Mouse (Mus musculus) lung, adult 2 months (tissue): ENCODE data around the gene Mynn.
"Not testable (repeated sequence)": the region's sequence is repeated elsewhere in the genome, so short reads cannot be mapped to it uniquely, and the experiment has no call there.

Source experiments
- CTCF ChIP-seq: fragments of 200-500 bp; IDR thresholded peaks from 2 replicates; pipeline ENCODE4 v1.5.1; 2011; ENCODE audit warnings: mild to moderate bottlenecking, low read length, control low read depth; ENCODE audit not compliant: insufficient read depth
- POLR2A ChIP-seq: fragments of 200-500 bp; IDR thresholded peaks from 2 replicates; pipeline ENCODE4 v1.6.1; 2011; ENCODE audit warnings: low read depth, mild to moderate bottlenecking, control low read depth, low read length, borderline replicate concordance; ENCODE audit errors: extremely low read depth

DNA sequence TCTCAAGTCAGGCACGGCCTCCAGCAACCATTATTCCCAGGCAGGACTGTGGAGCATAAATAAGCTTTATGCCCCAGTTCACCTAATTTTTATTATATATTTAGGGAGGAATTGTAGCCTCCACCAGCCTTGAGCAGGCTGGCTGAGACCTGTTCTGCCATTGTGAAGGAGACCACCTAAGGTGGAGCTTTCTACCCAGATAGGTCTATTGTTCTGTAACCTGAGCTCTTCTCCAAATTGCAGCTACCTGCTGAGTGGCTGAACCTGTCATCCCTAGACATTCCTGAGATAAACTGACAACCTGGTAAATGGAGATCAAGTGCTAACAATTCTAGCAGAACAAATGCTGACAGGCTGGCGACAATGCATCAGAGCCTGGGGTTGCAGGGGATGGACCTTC is 35.5 kb upstream of the Mynn start:
- not testable (repeated sequence) for TF ChIP-seq CTCF, POLR2A
